Mouse (Mus musculus): ENCODE measurements around the gene Pik3cd. TPM values are rescaled to one million over a fixed set of nuclear protein-coding genes. Genes with fewer than 3 reads are reported as not detected.

Gene Pik3cd
- total and polyA plus RNA-seq, 2 experiments from 2014 or later, result 9.2 to 20.8 TPM

DNA sequence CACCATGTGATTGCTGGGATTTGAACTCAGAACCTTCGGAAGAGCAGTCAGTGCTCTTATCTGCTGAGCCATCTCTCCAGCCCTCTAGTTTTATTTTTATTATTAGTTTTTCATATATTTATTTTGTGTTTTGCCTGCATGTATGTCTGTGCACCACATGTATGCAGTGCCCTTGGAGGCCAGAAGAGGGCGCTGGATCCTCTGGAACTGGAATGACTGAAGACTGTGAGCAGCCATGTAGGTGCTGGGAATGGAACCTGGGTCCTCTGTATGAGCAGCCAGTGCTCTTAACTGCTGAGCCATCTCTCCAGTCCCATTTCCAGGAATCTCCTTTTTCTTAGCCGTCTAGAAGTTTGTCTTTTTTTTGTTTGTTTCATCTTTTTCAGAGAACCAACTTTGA lies 97.9 kb downstream of the Pik3cd start:
- Histone ChIP-seq H3K4me1 (ENCODE audit: insufficient read depth, low read length) (peaks cover 6% of the 10 kb centered on the region), H3K36me3 (ENCODE audit: insufficient read depth, low read length) (no peaks in the 10 kb centered on the region), H3K9me3 (ENCODE audit: low read length) (no peaks in the 10 kb centered on the region), H3K4me3 (ENCODE audit: low read length) (no peak overlapping the region), H3K9ac (replicated peaks; ENCODE audit: low read length) (no peak overlapping the region), H3K27ac (no peak overlapping the region), H3K4me2 (ENCODE audit: low read depth, low read length) (no peak overlapping the region), H3K27me3 (ENCODE audit: insufficient read depth, low read length) (no peaks in the 10 kb centered on the region)
- peak; percentile 49 for TF ChIP-seq CTCF (IDR thresholded peaks at IDR 0.05; ENCODE audit: low read depth)
- no peak for DNase-seq (ENCODE audit: low spot score)
- no peak for ATAC-seq
- 79% methylated on average over 3 of the region's 3 CpGs for WGBS

GRCm38 (mm10) chr4:149603860-149604259 lies 98.5 kb downstream of the Pik3cd start:
- H3K4me2 ChIP-seq (ENCODE audit: low read depth, low read length), result no peak overlapping the region
- H3K36me3 ChIP-seq (ENCODE audit: insufficient read depth, low read length), result no peaks in the 10 kb centered on the region
- H3K27ac ChIP-seq, result no peak overlapping the region
- no peak overlapping the region for H3K4me3 ChIP-seq (ENCODE audit: low read length)
- 65% methylated on average over 1 of the region's 1 CpGs for WGBS
- H3K27me3 ChIP-seq (ENCODE audit: insufficient read depth, low read length), result no peaks in the 10 kb centered on the region
- peak; percentile 32; the same call in 1 of the 2 replicates for TF ChIP-seq CTCF (IDR thresholded peaks at IDR 0.05; ENCODE audit: low read depth)
- H3K4me1 ChIP-seq (ENCODE audit: insufficient read depth, low read length), result peaks cover 6% of the 10 kb centered on the region
- ATAC-seq (no peak), DNase-seq (ENCODE audit: low spot score) (no peak)
- H3K9me3 ChIP-seq (ENCODE audit: low read length), result no peaks in the 10 kb centered on the region
- H3K9ac ChIP-seq (replicated peaks; ENCODE audit: low read length), result no peak overlapping the region

DNA sequence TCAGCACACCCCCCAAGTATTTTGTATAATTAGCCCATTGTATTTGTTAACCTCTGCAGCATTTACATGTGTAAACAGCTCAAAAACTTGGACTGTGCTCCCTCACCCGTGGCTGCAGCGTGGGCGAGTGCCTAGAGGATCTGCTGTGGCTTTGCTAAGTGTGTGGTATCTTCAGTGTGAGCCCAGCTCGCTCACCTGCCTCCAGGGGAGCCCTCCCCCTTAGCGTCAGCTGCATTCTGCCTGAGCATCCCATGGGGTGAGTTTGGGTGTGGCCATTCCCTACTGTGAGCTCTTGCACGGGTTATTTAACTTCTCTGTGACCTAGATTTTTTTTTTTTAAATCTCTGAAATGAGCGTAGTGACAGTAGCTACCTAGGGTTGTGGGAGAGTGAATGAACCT lies 100.1 kb downstream of the Pik3cd start:
- Histone ChIP-seq H3K36me3 (ENCODE audit: insufficient read depth, low read length) (no peaks in the 10 kb centered on the region), H3K4me1 (ENCODE audit: insufficient read depth, low read length) (peaks cover 6% of the 10 kb centered on the region), H3K9ac (replicated peaks; ENCODE audit: low read length) (no peak overlapping the region), H3K27me3 (ENCODE audit: insufficient read depth, low read length) (no peaks in the 10 kb centered on the region), H3K4me3 (ENCODE audit: low read length) (no peak overlapping the region), H3K27ac (no peak overlapping the region), H3K4me2 (ENCODE audit: low read depth, low read length) (no peak overlapping the region), H3K9me3 (ENCODE audit: low read length) (no peaks in the 10 kb centered on the region)
- ATAC-seq (no peak), DNase-seq (ENCODE audit: low spot score) (no peak)
- WGBS, result 34% methylated on average over 7 of the region's 7 CpGs
- TF ChIP-seq CTCF (IDR thresholded peaks at IDR 0.05; ENCODE audit: low read depth), result no peak

DNA sequence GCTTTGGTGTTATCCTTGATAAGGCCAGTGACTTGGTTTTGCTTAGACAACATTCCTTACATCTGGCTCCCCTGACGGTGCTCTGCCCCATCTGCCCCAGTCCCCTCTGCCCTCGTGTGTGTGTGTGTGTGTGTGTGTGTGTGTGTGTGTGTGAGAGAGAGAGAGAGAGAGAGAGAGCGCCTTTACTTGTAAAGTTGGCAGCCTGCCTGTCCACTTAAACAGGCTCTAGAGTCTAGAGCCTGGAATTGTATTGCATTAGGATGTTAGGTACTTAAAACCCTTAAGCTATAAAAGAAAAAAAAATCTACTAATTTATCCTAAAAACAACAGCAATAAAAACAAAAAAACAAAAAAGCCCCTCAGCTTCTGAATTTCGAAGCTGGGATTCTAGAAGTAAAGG lies 100.9 kb downstream of the Pik3cd start:
- H3K4me2 ChIP-seq (ENCODE audit: low read depth, low read length), result no peak overlapping the region
- H3K36me3 ChIP-seq (ENCODE audit: insufficient read depth, low read length), result no peaks in the 10 kb centered on the region
- peak; percentile 47 for DNase-seq (ENCODE audit: low spot score)
- WGBS, result 36% methylated on average over 4 of the region's 4 CpGs
- no peak for ATAC-seq
- no peaks in the 10 kb centered on the region for H3K27me3 ChIP-seq (ENCODE audit: insufficient read depth, low read length)
- H3K4me1 ChIP-seq (ENCODE audit: insufficient read depth, low read length), result no peaks in the 10 kb centered on the region; the same call in none of the 2 replicates
- no peak overlapping the region for H3K9ac ChIP-seq (replicated peaks; ENCODE audit: low read length)
- H3K27ac ChIP-seq, result peak overlapping the region; percentile 34; the same call in 1 of the 2 replicates
- no peaks in the 10 kb centered on the region for H3K9me3 ChIP-seq (ENCODE audit: low read length)
- TF ChIP-seq CTCF (IDR thresholded peaks at IDR 0.05; ENCODE audit: low read depth), result no peak
- H3K4me3 ChIP-seq (ENCODE audit: low read length), result no peak overlapping the region

DNA sequence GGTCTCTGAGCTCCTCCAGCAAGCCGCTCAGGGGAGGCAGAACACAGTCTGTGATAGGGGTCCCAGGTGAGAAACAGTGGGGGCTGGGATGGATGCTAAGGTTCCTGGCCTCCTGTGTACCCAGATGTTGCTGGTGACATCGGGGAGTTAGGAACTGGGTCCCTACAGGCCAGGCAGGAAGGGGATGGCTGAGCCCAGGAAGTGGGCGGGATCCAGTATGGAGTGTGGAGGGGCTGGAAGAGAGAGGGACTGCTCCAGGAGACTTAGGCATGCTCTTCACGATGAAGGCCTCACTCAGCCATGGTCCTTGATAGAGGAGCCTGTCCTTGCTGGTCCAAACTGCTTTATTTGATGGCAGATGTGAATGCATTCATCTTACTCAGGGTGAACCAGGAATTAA lies 102.2 kb downstream of the Pik3cd start:
- H3K4me1 ChIP-seq (ENCODE audit: insufficient read depth, low read length), result no peaks in the 10 kb centered on the region; the same call in none of the 2 replicates
- no peak overlapping the region for H3K4me2 ChIP-seq (ENCODE audit: low read depth, low read length)
- TF ChIP-seq CTCF (IDR thresholded peaks at IDR 0.05; ENCODE audit: low read depth), result no peak
- no peaks in the 10 kb centered on the region for H3K9me3 ChIP-seq (ENCODE audit: low read length)
- ATAC-seq (no peak), DNase-seq (ENCODE audit: low spot score) (no peak)
- no peak overlapping the region for H3K27ac ChIP-seq
- H3K9ac ChIP-seq (replicated peaks; ENCODE audit: low read length), result no peak overlapping the region
- no peak overlapping the region for H3K4me3 ChIP-seq (ENCODE audit: low read length)
- WGBS, result 87% methylated on average over 4 of the region's 4 CpGs
- H3K27me3 ChIP-seq (ENCODE audit: insufficient read depth, low read length), result no peaks in the 10 kb centered on the region
- no peaks in the 10 kb centered on the region for H3K36me3 ChIP-seq (ENCODE audit: insufficient read depth, low read length)

- DNase-seq (ENCODE audit: low spot score) (no peak), ATAC-seq (no peak)
- Histone ChIP-seq H3K4me1 (ENCODE audit: insufficient read depth, low read length) (no peaks in the 10 kb centered on the region; the same call in none of the 2 replicates), H3K4me2 (ENCODE audit: low read depth, low read length) (no peak overlapping the region), H3K9ac (replicated peaks; ENCODE audit: low read length) (no peak overlapping the region), H3K27me3 (ENCODE audit: insufficient read depth, low read length) (no peaks in the 10 kb centered on the region), H3K4me3 (ENCODE audit: low read length) (no peak overlapping the region), H3K36me3 (ENCODE audit: insufficient read depth, low read length) (no peaks in the 10 kb centered on the region), H3K27ac (no peak overlapping the region), H3K9me3 (ENCODE audit: low read length) (no peaks in the 10 kb centered on the region)
- no peak for TF ChIP-seq CTCF (IDR thresholded peaks at IDR 0.05; ENCODE audit: low read depth)
- 84% methylated on average over 6 of the region's 6 CpGs for WGBS
Measured at GRCm38 (mm10) chr4:149599549-149599948, 102.8 kb downstream of the Pik3cd start.

Small RNA genes lying within 50 kb of the gene (microRNA-seq; reads per million reads assigned to microRNA genes)
- 0 to 0.53 reads per million in 2 experiments for gene Mir7023

Other genes starting within 250 kb of the Pik3cd start
- gene Rbp7, start 247.6 kb downstream of the Pik3cd start, total RNA-seq (2014; rRNA removed), result not detected in 2 replicates
- 0.34 TPM in 1 of 2 replicates, not detected in the other for gene Rbp7, start 247.6 kb downstream of the Pik3cd start, polyA plus RNA-seq (2015; fragmentation: Nextera tagmentation; extraction: Ambion mirVana)
- gene Tmem274, start 225.2 kb downstream of the Pik3cd start, total RNA-seq (2014; rRNA removed), result not detected in 2 replicates
- gene Tmem274, start 225.2 kb downstream of the Pik3cd start, polyA plus RNA-seq (2015; fragmentation: Nextera tagmentation; extraction: Ambion mirVana), result not detected in 2 replicates
- gene Nmnat1, start 217.4 kb downstream of the Pik3cd start, total RNA-seq (2014; rRNA removed), result 8.4 and 9.9 TPM in 2 replicates
- gene Nmnat1, start 217.4 kb downstream of the Pik3cd start, polyA plus RNA-seq (2015; fragmentation: Nextera tagmentation; extraction: Ambion mirVana), result 7.1 and 7.8 TPM in 2 replicates
- gene Lzic, start 217.3 kb downstream of the Pik3cd start, total RNA-seq (2014; rRNA removed), result 32.2 and 33.5 TPM in 2 replicates
- gene Lzic, start 217.3 kb downstream of the Pik3cd start, polyA plus RNA-seq (2015; fragmentation: Nextera tagmentation; extraction: Ambion mirVana), result 33.5 and 34.8 TPM in 2 replicates
- gene Ctnnbip1, start 184.3 kb downstream of the Pik3cd start, total RNA-seq (2014; rRNA removed), result 94.1 and 112 TPM in 2 replicates
- gene Ctnnbip1, start 184.3 kb downstream of the Pik3cd start, polyA plus RNA-seq (2015; fragmentation: Nextera tagmentation; extraction: Ambion mirVana), result 105 and 109 TPM in 2 replicates
- gene Clstn1, start 116.1 kb downstream of the Pik3cd start, total RNA-seq (2014; rRNA removed), result 590 and 603 TPM in 2 replicates
- gene Clstn1, start 116.1 kb downstream of the Pik3cd start, polyA plus RNA-seq (2015; fragmentation: Nextera tagmentation; extraction: Ambion mirVana), result 193 and 206 TPM in 2 replicates
- gene Tmem201, start 35.5 kb upstream of the Pik3cd start, total RNA-seq (2014; rRNA removed), result 69.8 and 80.2 TPM in 2 replicates
- 41.2 and 44.7 TPM in 2 replicates for gene Tmem201, start 35.5 kb upstream of the Pik3cd start, polyA plus RNA-seq (2015; fragmentation: Nextera tagmentation; extraction: Ambion mirVana)
- 20.4 and 21.6 TPM in 2 replicates for gene Slc25a33, start 71.7 kb upstream of the Pik3cd start, total RNA-seq (2014; rRNA removed)
- 38.2 and 39.6 TPM in 2 replicates for gene Slc25a33, start 71.7 kb upstream of the Pik3cd start, polyA plus RNA-seq (2015; fragmentation: Nextera tagmentation; extraction: Ambion mirVana)

Measured in hindbrain, postnatal 0 days (tissue).